Comparison of ENCODE assay signal across 8 mouse cellular contexts in genomic region chr11:80385055-80385454, GRCm38 (mm10). TPM values are rescaled to one million over a fixed set of nuclear protein-coding genes. Genes with fewer than 3 reads are reported as not detected.
A peak's percentile ranks its signal among the peaks of the same experiment; 100 is the strongest.
DNase-seq lines count a peak whose midpoint lies in the region; ATAC-seq and TF ChIP-seq lines count a peak whose summit lies in the region.

No protein-coding gene starts in this region.

- no peaks in the 10 kb centered on the region for H3K27me3 ChIP-seq in lung, embryonic 14.5 days (ENCODE audit: insufficient read depth, low read length)
- H3K27me3 ChIP-seq in forebrain, embryonic 10.5 days (ENCODE audit: poor library complexity, severe bottlenecking), result no peaks in the 10 kb centered on the region
- H3K27me3 ChIP-seq in limb, embryonic 10.5 days (ENCODE audit: low read depth, poor library complexity, severe bottlenecking), result no peaks in the 10 kb centered on the region
- H3K27me3 ChIP-seq in neural tube, embryonic 14.5 days (ENCODE audit: control insufficient read depth, insufficient read depth, low read length), result no peaks in the 10 kb centered on the region

- no peaks in the 10 kb centered on the region for H3K9me3 ChIP-seq in lung, embryonic 14.5 days (ENCODE audit: low read depth, low read length)
- H3K9me3 ChIP-seq in forebrain, embryonic 10.5 days, result no peaks in the 10 kb centered on the region
- H3K9me3 ChIP-seq in limb, embryonic 10.5 days (replicated peaks), result no peaks in the 10 kb centered on the region
- no peaks in the 10 kb centered on the region for H3K9me3 ChIP-seq in neural tube, embryonic 14.5 days (ENCODE audit: control insufficient read depth, low read length)

- peaks cover 51% of the 10 kb centered on the region for H3K36me3 ChIP-seq in lung, embryonic 14.5 days (ENCODE audit: insufficient read depth)
- peaks cover 56% of the 10 kb centered on the region for H3K36me3 ChIP-seq in forebrain, embryonic 10.5 days (replicated peaks)
- H3K36me3 ChIP-seq in limb, embryonic 10.5 days, result peaks cover 56% of the 10 kb centered on the region
- peaks cover 16% of the 10 kb centered on the region for H3K36me3 ChIP-seq in neural tube, embryonic 14.5 days (ENCODE audit: control insufficient read depth, insufficient read depth, low read length)

- peak overlapping the region; percentile 94 for H3K4me2 ChIP-seq in lung, embryonic 14.5 days
- H3K4me2 ChIP-seq in neural tube, embryonic 14.5 days (ENCODE audit: low read depth, low read length), result peak overlapping the region; percentile 98

- H3K4me1 ChIP-seq in lung, embryonic 14.5 days (ENCODE audit: insufficient read depth), result peaks cover 11% of the 10 kb centered on the region; the same call in 1 of the 2 replicates
- peaks cover 36% of the 10 kb centered on the region for H3K4me1 ChIP-seq in forebrain, embryonic 10.5 days
- peaks cover 21% of the 10 kb centered on the region for H3K4me1 ChIP-seq in limb, embryonic 10.5 days
- peaks cover 23% of the 10 kb centered on the region for H3K4me1 ChIP-seq in neural tube, embryonic 14.5 days (ENCODE audit: control insufficient read depth, insufficient read depth, low read length)

- ATAC-seq in lung, embryonic 14.5 days (ENCODE audit: insufficient read depth), result no peak
- no peak for ATAC-seq in neural tube, embryonic 14.5 days (ENCODE audit: low read depth)

- no peak for TF ChIP-seq CTCF in lung, embryonic 14.5 days (IDR thresholded peaks at IDR 0.05; ENCODE audit: low read depth)

- no peak overlapping the region for H3K27ac ChIP-seq in lung, embryonic 14.5 days (ENCODE audit: low read depth)
- H3K27ac ChIP-seq in forebrain, embryonic 10.5 days, result no peak overlapping the region
- no peak overlapping the region for H3K27ac ChIP-seq in limb, embryonic 10.5 days
- no peak overlapping the region for H3K27ac ChIP-seq in neural tube, embryonic 14.5 days (ENCODE audit: low read depth, low read length)

- DNase-seq in lung, embryonic 14.5 days, result no peak
- DNase-seq in lung, postnatal 10 days, result no peak
- no peak for DNase-seq in forebrain, embryonic 10.5 days (ENCODE audit: extremely low spot score, low spot score)
- DNase-seq in limb, embryonic 10.5 days (ENCODE audit: low spot score), result no peak
- DNase-seq in urinary bladder, postnatal 14 days (ENCODE audit: low spot score), result no peak
- DNase-seq in right cerebral cortex, adult 2 months (ENCODE audit: low spot score in 2 of 2), result no peak
- DNase-seq in spleen, postnatal 4 days (ENCODE audit: low spot score in 2 of 2), result no peak

- 27% methylated on average over 4 of the region's 4 CpGs for WGBS in lung, embryonic 14.5 days
- WGBS in forebrain, embryonic 10.5 days, result 81% methylated on average over 4 of the region's 4 CpGs
- WGBS in limb, embryonic 10.5 days, result 79% methylated on average over 4 of the region's 4 CpGs
- WGBS in neural tube, embryonic 14.5 days, result 62% methylated on average over 4 of the region's 4 CpGs

- H3K9ac ChIP-seq in lung, embryonic 14.5 days, result peak overlapping the region; percentile 100
- H3K9ac ChIP-seq in neural tube, embryonic 14.5 days (replicated peaks; ENCODE audit: low read depth, low read length), result peak overlapping the region; percentile 52

- H3K4me3 ChIP-seq in lung, embryonic 14.5 days (ENCODE audit: low read depth, low read length), result peak overlapping the region; percentile 95
- peak overlapping the region; percentile 92 for H3K4me3 ChIP-seq in forebrain, embryonic 10.5 days
- H3K4me3 ChIP-seq in limb, embryonic 10.5 days, result peak overlapping the region; percentile 74
- H3K4me3 ChIP-seq in neural tube, embryonic 14.5 days (ENCODE audit: low read depth, low read length), result peak overlapping the region; percentile 86

RNA-seq across cellular contexts. Expression of gene Zfp207, which starts 2.0 kb away (rescaled TPM):
- 274 TPM in 2 replicates for polyA plus RNA-seq in lung, embryonic 14.5 days (2014; fragmentation: Nextera tagmentation; extraction: Ambion mirVana)
- polyA plus RNA-seq in forebrain, embryonic 10.5 days (2016; fragmentation: Nextera tagmentation; extraction: Ambion mirVana), result 301 and 320 TPM in 2 replicates
- 295 and 314 TPM in 2 replicates for polyA plus RNA-seq in limb, embryonic 10.5 days (2016; fragmentation: Nextera tagmentation; extraction: Ambion mirVana)
- 211 and 212 TPM in 2 replicates for polyA plus RNA-seq in neural tube, embryonic 14.5 days (2014; fragmentation: Nextera tagmentation; extraction: Ambion mirVana)

RNA-seq across cellular contexts. Expression of gene 5730455P16Rik, which starts 7.2 kb away (rescaled TPM):
- polyA plus RNA-seq in lung, embryonic 14.5 days (2014; fragmentation: Nextera tagmentation; extraction: Ambion mirVana), result 20.1 and 21.8 TPM in 2 replicates
- 26.5 and 29.4 TPM in 2 replicates for polyA plus RNA-seq in forebrain, embryonic 10.5 days (2016; fragmentation: Nextera tagmentation; extraction: Ambion mirVana)
- polyA plus RNA-seq in limb, embryonic 10.5 days (2016; fragmentation: Nextera tagmentation; extraction: Ambion mirVana), result 21.3 and 25.0 TPM in 2 replicates
- 37.2 and 46.4 TPM in 2 replicates for polyA plus RNA-seq in neural tube, embryonic 14.5 days (2014; fragmentation: Nextera tagmentation; extraction: Ambion mirVana)

RNA-seq across cellular contexts. Expression of gene Psmd11, which starts 43.4 kb away (rescaled TPM):
- polyA plus RNA-seq in lung, embryonic 14.5 days (2014; fragmentation: Nextera tagmentation; extraction: Ambion mirVana), result 296 and 301 TPM in 2 replicates
- 414 and 424 TPM in 2 replicates for polyA plus RNA-seq in forebrain, embryonic 10.5 days (2016; fragmentation: Nextera tagmentation; extraction: Ambion mirVana)
- polyA plus RNA-seq in limb, embryonic 10.5 days (2016; fragmentation: Nextera tagmentation; extraction: Ambion mirVana), result 362 and 370 TPM in 2 replicates
- 255 and 303 TPM in 2 replicates for polyA plus RNA-seq in neural tube, embryonic 14.5 days (2014; fragmentation: Nextera tagmentation; extraction: Ambion mirVana)
